Mouse (Mus musculus): ENCODE data around the gene Abi1. TPM values are rescaled to one million over a fixed set of nuclear protein-coding genes. Genes with fewer than 3 reads are reported as not detected.

Gene Abi1
- polyA plus RNA-seq, 1 experiment from 2014 or later = 50.7 TPM

DNA sequence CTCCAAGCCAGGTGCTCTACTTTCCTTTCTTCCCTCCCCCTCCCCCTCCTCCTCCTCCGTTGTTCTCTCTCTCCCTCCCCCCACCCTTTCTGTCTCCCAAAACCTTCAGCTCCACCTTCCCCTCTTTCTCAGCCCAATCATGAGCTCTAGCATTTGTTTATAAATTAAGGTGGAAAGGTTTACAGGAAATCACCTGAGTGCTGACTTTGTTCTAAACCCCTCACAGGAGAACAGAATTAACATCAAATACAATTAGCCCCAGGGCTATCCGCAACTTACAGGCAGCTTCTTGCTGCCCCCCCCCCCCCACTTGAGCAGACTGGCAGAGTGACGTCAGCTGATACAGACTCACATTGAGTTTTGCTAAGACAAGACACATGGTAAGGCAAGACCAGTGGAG is 37.4 kb downstream of the Abi1 start:
- ATAC-seq (ENCODE audit: insufficient read depth, low FRiP score, low read depth) = no peak
- Histone ChIP-seq H3K4me2 (no peak overlapping the region), H3K27me3 (replicated peaks) (no peaks in the 10 kb centered on the region), H3K4me3 (replicated peaks) (no peak overlapping the region), H3K9ac (no peak overlapping the region), H3K36me3 (no peaks in the 10 kb centered on the region), H3K4me1 (no peaks in the 10 kb centered on the region), H3K9me3 (no peaks in the 10 kb centered on the region), H3K27ac (no peak overlapping the region)
- WGBS = 48% methylated on average over 3 of the region's 3 CpGs

DNA sequence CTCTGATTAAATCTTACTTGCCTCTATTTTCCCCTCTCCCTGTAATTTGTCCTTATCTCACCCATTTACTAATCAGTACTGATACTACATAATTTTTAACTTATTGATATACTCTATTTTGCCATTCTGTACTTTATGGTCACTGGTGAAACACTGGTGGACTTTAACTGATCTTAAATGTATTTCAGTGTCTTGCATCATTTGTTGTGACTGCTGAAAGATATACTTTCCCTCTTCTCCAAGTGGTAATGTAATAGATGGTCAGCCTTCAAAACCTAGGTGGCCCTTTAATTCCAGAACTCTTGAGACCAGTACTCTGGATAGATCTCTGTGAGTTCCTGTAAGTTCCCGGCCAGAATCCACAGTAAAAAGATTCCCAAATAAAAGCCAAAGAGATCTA is 40.4 kb downstream of the Abi1 start:
- Histone ChIP-seq H3K4me1 (no peaks in the 10 kb centered on the region), H3K9me3 (no peaks in the 10 kb centered on the region), H3K27me3 (replicated peaks) (no peaks in the 10 kb centered on the region), H3K27ac (no peak overlapping the region), H3K4me3 (replicated peaks) (no peak overlapping the region), H3K9ac (no peak overlapping the region), H3K36me3 (no peaks in the 10 kb centered on the region), H3K4me2 (no peak overlapping the region)
- 73% methylated on average over 1 of the region's 1 CpGs for WGBS
- no peak for ATAC-seq (ENCODE audit: insufficient read depth, low FRiP score, low read depth)

- no peak overlapping the region for H3K4me3 ChIP-seq (replicated peaks)
- no peak overlapping the region for H3K9ac ChIP-seq
- no peak overlapping the region for H3K4me2 ChIP-seq
- H3K27ac ChIP-seq = no peak overlapping the region
- WGBS = 55% methylated on average over 2 of the region's 2 CpGs
- no peaks in the 10 kb centered on the region for H3K36me3 ChIP-seq
- no peaks in the 10 kb centered on the region for H3K27me3 ChIP-seq (replicated peaks)
- H3K9me3 ChIP-seq = no peaks in the 10 kb centered on the region
- ATAC-seq (ENCODE audit: insufficient read depth, low FRiP score, low read depth) = no peak
- no peaks in the 10 kb centered on the region for H3K4me1 ChIP-seq
These were observed 41.2 kb downstream of the Abi1 start for GRCm38 (mm10) chr2:22998804-22999203.

GRCm38 (mm10) chr2:22998015-22998414 is 42.0 kb downstream of the Abi1 start:
- WGBS = 88% methylated on average over 2 of the region's 2 CpGs
- Histone ChIP-seq H3K9ac (no peak overlapping the region), H3K4me1 (no peaks in the 10 kb centered on the region), H3K27ac (no peak overlapping the region), H3K4me2 (no peak overlapping the region), H3K4me3 (replicated peaks) (no peak overlapping the region), H3K9me3 (no peaks in the 10 kb centered on the region), H3K27me3 (replicated peaks) (no peaks in the 10 kb centered on the region), H3K36me3 (no peaks in the 10 kb centered on the region)
- no peak for ATAC-seq (ENCODE audit: insufficient read depth, low FRiP score, low read depth)

DNA sequence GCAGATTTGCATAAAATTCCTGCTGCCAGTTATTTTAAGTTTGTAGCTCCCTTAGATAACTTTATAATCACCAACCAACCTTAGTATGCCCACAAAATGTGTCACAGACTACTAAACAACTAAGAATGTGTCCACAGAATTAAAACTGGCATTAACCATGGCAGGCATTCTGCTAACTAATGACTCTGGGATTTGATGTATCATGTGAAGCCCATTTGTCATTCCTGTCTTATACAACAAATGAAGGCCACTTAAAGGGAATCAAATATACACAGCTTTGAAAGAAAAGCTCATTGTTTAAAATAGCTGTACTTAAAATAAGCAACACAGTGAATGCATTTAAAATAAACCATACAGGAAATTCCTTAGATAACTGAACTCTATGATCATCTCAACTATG is 44.0 kb downstream of the Abi1 start:
- Histone ChIP-seq H3K27ac (no peak overlapping the region), H3K27me3 (replicated peaks) (no peaks in the 10 kb centered on the region), H3K4me2 (no peak overlapping the region), H3K9me3 (no peaks in the 10 kb centered on the region), H3K9ac (no peak overlapping the region), H3K4me1 (no peaks in the 10 kb centered on the region), H3K4me3 (replicated peaks) (no peak overlapping the region), H3K36me3 (no peaks in the 10 kb centered on the region)
- ATAC-seq (ENCODE audit: insufficient read depth, low FRiP score, low read depth) = no peak

- no peak for ATAC-seq (ENCODE audit: insufficient read depth, low FRiP score, low read depth)
- Histone ChIP-seq H3K27me3 (replicated peaks) (no peaks in the 10 kb centered on the region), H3K36me3 (no peaks in the 10 kb centered on the region), H3K27ac (no peak overlapping the region), H3K4me2 (no peak overlapping the region), H3K4me3 (replicated peaks) (no peak overlapping the region), H3K9me3 (no peaks in the 10 kb centered on the region), H3K9ac (no peak overlapping the region), H3K4me1 (no peaks in the 10 kb centered on the region)
- WGBS = 72% methylated on average over 2 of the region's 2 CpGs
These were observed 53.9 kb downstream of the Abi1 start for GRCm38 (mm10) chr2:22985973-22986657.

DNA sequence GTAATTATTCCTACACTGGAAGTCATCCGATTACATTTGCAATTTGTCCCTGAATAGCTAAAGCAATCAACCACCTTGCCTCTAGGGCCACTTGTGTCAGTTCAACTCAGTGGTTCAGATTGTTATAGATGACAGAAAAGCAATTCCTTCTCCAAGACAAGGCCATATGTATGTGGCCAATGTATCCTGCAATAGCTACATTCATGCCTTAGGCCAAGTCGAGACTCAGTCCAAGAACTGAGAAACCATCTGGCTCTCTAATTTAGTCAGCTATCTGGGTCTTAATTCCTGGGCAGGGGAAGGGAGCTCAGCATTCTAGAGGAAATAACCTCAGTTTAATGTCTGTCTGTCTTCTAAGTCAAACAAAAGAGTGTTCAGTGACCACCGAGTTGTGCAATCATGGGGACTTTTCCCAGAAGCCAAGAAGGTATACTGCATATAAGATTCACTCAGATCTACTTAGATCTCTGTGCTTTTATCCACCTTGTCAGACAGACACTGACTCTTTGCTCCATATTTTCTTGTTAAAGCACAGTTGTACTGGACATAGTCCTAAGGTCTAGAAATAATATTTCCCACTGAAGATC is 62.6 kb downstream of the Abi1 start:
- no peak overlapping the region for H3K4me2 ChIP-seq
- no peaks in the 10 kb centered on the region for H3K27me3 ChIP-seq (replicated peaks)
- 64% methylated on average over 3 of the region's 3 CpGs for WGBS
- no peaks in the 10 kb centered on the region for H3K9me3 ChIP-seq
- no peaks in the 10 kb centered on the region for H3K36me3 ChIP-seq
- no peak for ATAC-seq (ENCODE audit: insufficient read depth, low FRiP score, low read depth)
- H3K4me3 ChIP-seq (replicated peaks) = no peak overlapping the region
- H3K4me1 ChIP-seq = no peaks in the 10 kb centered on the region
- H3K27ac ChIP-seq = no peak overlapping the region
- H3K9ac ChIP-seq = no peak overlapping the region

DNA sequence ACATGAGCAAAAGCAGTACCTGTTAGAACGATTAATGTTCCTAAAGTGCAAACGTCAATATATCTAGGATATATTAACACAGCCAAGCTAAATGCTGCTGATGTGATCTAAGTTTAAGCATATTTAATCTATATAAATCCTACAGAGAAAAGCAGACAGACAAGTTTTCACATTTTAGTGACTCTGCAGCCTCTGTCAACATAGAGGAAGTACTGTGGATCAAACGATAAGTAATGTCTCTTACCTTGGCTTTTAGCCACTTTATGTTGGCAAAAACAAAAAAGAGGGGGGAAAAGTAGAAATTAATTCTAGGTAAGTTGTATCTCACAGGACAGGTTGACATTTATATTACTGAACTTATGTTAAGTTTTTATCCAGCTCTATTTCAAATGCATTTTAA is 77.1 kb downstream of the Abi1 start:
- 64% methylated on average over 3 of the region's 3 CpGs for WGBS
- H3K4me3 ChIP-seq (replicated peaks) = no peak overlapping the region
- no peaks in the 10 kb centered on the region for H3K9me3 ChIP-seq
- no peaks in the 10 kb centered on the region for H3K4me1 ChIP-seq
- H3K27ac ChIP-seq = no peak overlapping the region
- ATAC-seq (ENCODE audit: insufficient read depth, low FRiP score, low read depth) = no peak
- 0 out of 2 replicates have a peak, but pooled peaks cover 3% of the 10 kb centered on the region for H3K36me3 ChIP-seq
- no peaks in the 10 kb centered on the region for H3K27me3 ChIP-seq (replicated peaks)
- no peak overlapping the region for H3K9ac ChIP-seq
- no peak overlapping the region for H3K4me2 ChIP-seq

DNA sequence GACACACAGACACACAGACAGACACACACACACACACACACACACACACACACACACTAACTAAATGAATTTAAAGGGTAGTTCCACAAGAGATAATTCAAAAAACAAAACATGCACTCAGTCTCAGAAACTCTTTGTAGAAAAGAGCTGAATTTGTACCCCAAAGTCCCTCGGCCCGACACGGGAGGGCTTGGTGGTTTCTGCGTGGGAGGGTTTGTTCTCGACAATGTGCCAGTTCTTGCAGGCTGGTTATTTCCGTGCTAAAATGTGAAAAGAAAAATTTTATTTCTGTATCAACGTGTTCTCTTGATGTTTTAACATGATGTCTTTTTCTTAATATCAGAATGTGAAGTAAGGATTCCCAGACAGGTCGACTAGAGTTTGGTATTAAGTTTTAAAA is 77.8 kb downstream of the Abi1 start:
- Histone ChIP-seq H3K9ac (no peak overlapping the region), H3K27me3 (replicated peaks) (no peaks in the 10 kb centered on the region), H3K36me3 (0 out of 2 replicates have a peak, but pooled peaks cover 3% of the 10 kb centered on the region), H3K4me3 (replicated peaks) (no peak overlapping the region), H3K9me3 (no peaks in the 10 kb centered on the region), H3K27ac (no peak overlapping the region), H3K4me1 (no peaks in the 10 kb centered on the region), H3K4me2 (no peak overlapping the region)
- ATAC-seq (ENCODE audit: insufficient read depth, low FRiP score, low read depth) = no peak
- WGBS = 93% methylated on average over 8 of the region's 8 CpGs

DNA sequence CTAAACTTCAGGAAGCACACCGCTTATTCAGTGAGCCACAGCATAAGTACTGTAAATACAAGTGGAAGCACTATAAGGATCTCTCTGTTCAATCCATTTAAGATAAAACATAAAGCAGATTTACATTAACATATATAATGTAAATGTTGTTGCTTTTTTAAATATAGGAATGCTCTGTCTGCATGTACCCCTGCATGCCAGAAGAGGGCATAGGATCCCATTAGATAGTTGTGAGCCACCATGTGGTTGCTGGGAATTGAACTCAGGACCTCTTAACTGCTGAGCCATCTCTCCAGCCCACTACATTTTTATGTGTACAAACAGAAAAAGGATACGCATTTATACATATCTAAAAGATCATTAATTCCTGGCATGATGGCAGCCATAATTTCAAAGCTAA is 78.4 kb downstream of the Abi1 start:
- Histone ChIP-seq H3K27ac (no peak overlapping the region), H3K4me3 (replicated peaks) (no peak overlapping the region), H3K36me3 (0 out of 2 replicates have a peak, but pooled peaks cover 3% of the 10 kb centered on the region), H3K9me3 (no peaks in the 10 kb centered on the region), H3K9ac (no peak overlapping the region), H3K27me3 (replicated peaks) (no peaks in the 10 kb centered on the region), H3K4me1 (no peaks in the 10 kb centered on the region), H3K4me2 (no peak overlapping the region)
- no peak for ATAC-seq (ENCODE audit: insufficient read depth, low FRiP score, low read depth)
- WGBS = 98% methylated on average over 2 of the region's 2 CpGs

GRCm38 (mm10) chr2:22957415-22957814 is 82.6 kb downstream of the Abi1 start:
- Histone ChIP-seq H3K9ac (no peak overlapping the region), H3K4me2 (no peak overlapping the region), H3K27me3 (replicated peaks) (no peaks in the 10 kb centered on the region), H3K4me3 (replicated peaks) (no peak overlapping the region), H3K9me3 (no peaks in the 10 kb centered on the region), H3K36me3 (0 out of 2 replicates have a peak, but pooled peaks cover 3% of the 10 kb centered on the region), H3K27ac (no peak overlapping the region), H3K4me1 (no peaks in the 10 kb centered on the region)
- ATAC-seq (ENCODE audit: insufficient read depth, low FRiP score, low read depth) = no peak
- whole genome bisulfite sequencing = 79% methylated on average over 1 of the region's 1 CpGs

DNA sequence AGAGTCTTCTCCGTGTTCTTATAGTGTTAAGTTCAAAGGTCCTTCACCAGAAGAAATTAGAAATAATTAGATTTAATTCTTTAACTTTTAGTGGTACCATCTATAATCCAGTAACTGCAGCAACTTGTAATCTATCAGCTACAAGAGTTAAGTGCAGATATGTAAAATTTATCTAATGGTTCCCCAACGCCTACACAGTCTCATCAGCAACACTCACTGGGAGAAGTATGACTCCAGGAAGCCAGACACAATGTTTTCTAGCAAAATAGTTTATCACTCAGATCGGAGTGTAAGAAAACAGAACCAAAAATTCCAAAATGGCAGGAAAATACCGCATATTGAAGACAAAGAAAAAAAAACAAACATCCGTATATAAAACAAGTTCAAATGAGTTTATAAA is 84.1 kb downstream of the Abi1 start:
- H3K9ac ChIP-seq = no peak overlapping the region

DNA sequence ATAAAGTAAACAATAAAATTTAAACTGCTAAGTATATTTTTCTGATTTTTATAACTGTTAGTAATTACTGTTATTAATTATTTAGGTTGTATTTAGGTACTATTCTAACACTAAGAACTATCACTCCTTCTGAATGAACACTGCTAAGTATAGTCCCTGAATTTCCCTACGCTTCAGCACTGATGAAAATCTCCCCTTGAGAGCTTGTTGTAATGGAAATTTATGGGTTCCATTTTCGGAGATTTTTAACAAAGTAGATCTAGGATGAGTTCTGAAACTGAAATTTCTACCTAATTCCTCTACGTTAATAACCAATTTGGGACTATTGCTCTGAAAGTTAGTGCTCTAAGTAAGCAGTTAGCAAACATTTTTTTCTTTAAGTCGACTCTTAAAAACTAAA is 85.8 kb downstream of the Abi1 start:
- Histone ChIP-seq H3K9ac (no peak overlapping the region), H3K27ac (no peak overlapping the region), H3K36me3 (no peaks in the 10 kb centered on the region), H3K4me1 (no peaks in the 10 kb centered on the region), H3K9me3 (no peaks in the 10 kb centered on the region), H3K4me3 (replicated peaks) (no peak overlapping the region), H3K4me2 (no peak overlapping the region), H3K27me3 (replicated peaks) (no peaks in the 10 kb centered on the region)
- WGBS = 90% methylated on average over 4 of the region's 4 CpGs
- ATAC-seq (ENCODE audit: insufficient read depth, low FRiP score, low read depth) = no peak

More for the DNA sequence above, 84.1 kb downstream of the Abi1 start:
- 87% methylated on average over 5 of the region's 5 CpGs for WGBS
- H3K36me3 ChIP-seq = no peaks in the 10 kb centered on the region
- no peak for ATAC-seq (ENCODE audit: insufficient read depth, low FRiP score, low read depth)
- no peak overlapping the region for H3K27ac ChIP-seq
- H3K27me3 ChIP-seq (replicated peaks) = no peaks in the 10 kb centered on the region
- no peaks in the 10 kb centered on the region for H3K9me3 ChIP-seq
- no peak overlapping the region for H3K4me3 ChIP-seq (replicated peaks)
- H3K4me1 ChIP-seq = no peaks in the 10 kb centered on the region
- H3K4me2 ChIP-seq = no peak overlapping the region
